Mouse (Mus musculus) liver, adult 2 months (tissue): ENCODE data around the gene Gm17490. TPM values are rescaled to one million over a fixed set of nuclear protein-coding genes. Genes with fewer than 3 reads are reported as not detected.

Experiments
- DNase-seq: peaks from one replicate; pipeline ENCODE4 v3.0.0-alpha.2; 2011; ENCODE audit warnings: low read depth, low spot score; ENCODE audit errors: extremely low read depth
- H3K27ac ChIP-seq: fragments of 200-500 bp; replicated peaks from 2 replicates; pipeline ENCODE4 v1.5.1; 2012; ENCODE audit warnings: low read depth, mild to moderate bottlenecking, control low read depth, inconsistent platforms, low read length; ENCODE audit not compliant: insufficient read depth
- H3K27me3 ChIP-seq: fragments of 200-500 bp; 2 replicates; pipeline ENCODE4 v1.6.1; 2012; ENCODE audit warnings: mild to moderate bottlenecking, moderate library complexity, low read length, inconsistent platforms; ENCODE audit not compliant: control insufficient read depth, insufficient read depth
- H3K36me3 ChIP-seq: fragments of 200-500 bp; 2 replicates; pipeline ENCODE4 v1.6.1; 2012; ENCODE audit warnings: low read length, inconsistent platforms; ENCODE audit not compliant: control insufficient read depth, insufficient read depth
- H3K4me1 ChIP-seq: fragments of 200-500 bp; 2 replicates; pipeline ENCODE4 v1.6.1; 2011; ENCODE audit warnings: low read length; ENCODE audit not compliant: control insufficient read depth, insufficient read depth
- H3K4me3 ChIP-seq: fragments of 200-500 bp; 2 replicates; pipeline ENCODE4 v1.5.1; 2011; ENCODE audit warnings: low read depth, mild to moderate bottlenecking, control low read depth, low read length, moderate library complexity; ENCODE audit not compliant: insufficient read depth
- H3K79me2 ChIP-seq: fragments of 200-500 bp; 2 replicates; pipeline ENCODE4 v1.6.1; 2012; ENCODE audit warnings: inconsistent platforms, mild to moderate bottlenecking, low read length, moderate library complexity; ENCODE audit not compliant: control insufficient read depth, insufficient read depth
- H3K9ac ChIP-seq: fragments of 200-500 bp; 2 replicates; pipeline ENCODE4 v1.6.1; 2012; ENCODE audit warnings: low read depth, mild to moderate bottlenecking, control low read depth, inconsistent platforms, low read length
- CTCF ChIP-seq: fragments of 200-500 bp; IDR thresholded peaks from 2 replicates; pipeline ENCODE4 v1.5.1; 2011; ENCODE audit warnings: low read depth, low read length, control low read depth
- POLR2A ChIP-seq: fragments of 200-500 bp; IDR thresholded peaks from 2 replicates; pipeline ENCODE4 v1.6.1; 2011; ENCODE audit warnings: low read length, control low read depth; ENCODE audit not compliant: insufficient read depth; ENCODE audit errors: extremely low read depth
- WGBS: fragments of 180-500 bp; shearing (Covaris S2); methylation state at CpG from one replicate; pipeline ENCODE4 v1.1.7; 2018; 5-methylcytosine and 5-hydroxymethylcytosine counted together
- polyA plus RNA-seq: library from polyadenylated mRNA; depleted of rRNA; stranded (reverse); fragments of >200 nt; gene quantifications from 2 replicates; pipeline ENCODE4 v1.2.3, GENCODE M21; 2012
- total RNA-seq: library from RNA; depleted of rRNA; stranded (reverse); fragments of >200 nt; gene quantifications from 2 replicates; pipeline ENCODE4 v1.2.3, GENCODE M21; 2014

The Gm17490 gene
- total and polyA plus RNA-seq, 2 experiments, result not detected

DNA sequence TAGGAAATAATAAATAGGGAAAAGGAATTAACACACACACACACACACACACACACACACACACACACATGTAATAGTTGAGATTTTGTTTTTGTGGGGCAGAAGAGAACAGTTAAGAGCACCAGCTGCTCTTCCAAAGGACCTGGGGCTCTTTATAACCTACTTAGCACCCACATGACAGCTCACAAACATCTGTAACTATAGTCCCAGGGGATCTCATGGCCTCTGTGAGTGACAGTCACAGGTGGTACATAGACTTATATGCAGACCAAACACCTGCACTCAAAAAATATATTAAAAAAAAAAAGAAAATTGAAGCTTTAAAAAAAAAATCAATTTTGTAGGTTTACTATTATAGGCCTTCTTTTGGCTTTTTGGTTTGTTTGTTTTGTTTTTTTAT is 21.2 kb downstream of the Gm17490 start:
- no peak overlapping the region for H3K4me3 ChIP-seq
- H3K79me2 ChIP-seq, result peaks cover 20% of the 10 kb centered on the region; the same call in 1 of the 2 replicates

DNA sequence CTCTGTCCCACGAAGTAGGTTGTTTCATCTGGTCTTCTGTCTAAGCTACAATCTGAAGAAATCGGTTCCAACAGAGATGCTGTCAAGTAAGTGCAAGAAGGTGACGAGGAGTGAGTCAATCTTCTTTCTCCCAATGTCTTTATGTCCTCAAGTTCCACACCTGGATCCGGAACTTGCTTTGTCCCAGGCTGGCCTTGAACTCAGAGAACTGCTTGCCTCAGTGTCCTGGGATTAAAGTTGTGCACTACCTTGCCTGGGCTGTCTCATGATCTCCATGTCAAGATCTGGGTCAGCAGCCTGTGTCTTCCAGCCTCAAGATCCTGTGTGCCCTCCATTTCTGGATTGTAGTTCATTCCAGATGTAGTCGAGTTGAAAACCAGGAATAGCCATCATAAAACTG is 22.0 kb downstream of the Gm17490 start, which contains the start of gene Rbm17:
Gene Rbm17, minus strand, starts transcription at position 101 of the 400 bp plus-strand sequence.
- peaks cover 8% of the 10 kb centered on the region for H3K4me1 ChIP-seq
- WGBS, result 87% methylated on average over 5 of the region's 5 CpGs
- peaks cover 7% of the 10 kb centered on the region for H3K36me3 ChIP-seq
- H3K4me3 ChIP-seq, result peak within 1 kb of the TSS; percentile 88
- H3K27ac ChIP-seq, result peak within 1 kb of the TSS; percentile 53; the same call in 1 of the 2 replicates
- peak within 1 kb of the TSS; percentile 95 for H3K9ac ChIP-seq
- TF ChIP-seq POLR2A (no peak), CTCF (no peak)
- no peaks in the 10 kb centered on the region for H3K27me3 ChIP-seq
- no peak for DNase-seq
- peaks cover 20% of the 10 kb centered on the region; the same call in 1 of the 2 replicates for H3K79me2 ChIP-seq

More for the DNA sequence above, 21.2 kb downstream of the Gm17490 start:
- Histone ChIP-seq H3K4me1 (peaks cover 7% of the 10 kb centered on the region), H3K36me3 (peaks cover 5% of the 10 kb centered on the region), H3K27ac (no peak overlapping the region), H3K27me3 (no peaks in the 10 kb centered on the region), H3K9ac (no peak overlapping the region)
- no peak for DNase-seq
- no peak for TF ChIP-seq CTCF
- TF ChIP-seq POLR2A, result no peak

DNA sequence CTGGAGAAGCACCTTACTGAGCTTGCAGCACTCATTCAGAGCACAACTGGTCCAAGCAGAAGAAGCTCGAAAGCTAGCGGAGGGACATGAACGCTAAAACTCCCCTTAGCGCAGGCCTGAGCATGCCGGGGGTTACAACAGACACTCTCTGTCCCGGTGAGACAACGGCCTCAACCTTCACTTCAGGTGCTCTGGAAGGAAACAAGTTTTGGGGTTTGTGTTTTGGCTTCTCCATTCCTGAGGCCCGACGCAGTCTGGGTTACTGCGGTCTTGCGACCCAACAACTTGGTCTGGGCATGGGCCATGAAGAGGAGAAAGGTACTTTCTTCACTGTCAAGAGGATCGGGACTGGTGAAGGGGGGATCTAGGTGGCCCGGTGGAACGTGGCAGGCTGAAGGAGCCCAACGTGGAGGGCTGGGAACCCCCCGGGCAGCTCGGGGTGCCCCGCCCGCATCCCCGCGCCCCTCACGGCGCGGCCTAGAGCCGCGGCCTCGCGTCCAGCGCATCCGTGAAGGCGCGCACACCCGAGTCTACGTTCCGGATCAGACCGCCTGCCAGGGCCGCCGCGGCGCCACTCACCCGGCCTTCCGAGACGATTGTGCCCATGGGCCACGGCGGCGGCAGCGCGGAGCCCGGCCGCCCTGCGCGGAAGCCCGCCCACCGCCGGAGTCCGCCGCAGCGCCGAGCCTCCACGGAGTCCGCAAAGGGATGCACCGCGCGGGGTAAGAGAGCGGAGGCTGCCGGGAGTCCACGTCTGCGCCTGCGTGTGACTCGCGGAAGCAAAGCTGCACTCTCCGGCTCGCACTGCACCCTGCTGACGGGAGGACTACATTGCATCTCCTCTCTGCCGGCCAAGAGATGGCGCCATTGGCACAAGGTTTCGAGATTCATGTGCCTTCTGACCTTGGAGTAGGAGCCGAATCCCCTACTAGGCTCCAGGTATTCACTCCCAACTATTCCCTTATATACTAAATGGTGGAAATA is 23.3 kb downstream of the Gm17490 start:
- Histone ChIP-seq H3K4me1 (peaks cover 15% of the 10 kb centered on the region), H3K27ac (peak overlapping the region; percentile 53), H3K4me3 (peak overlapping the region; percentile 88), H3K27me3 (no peaks in the 10 kb centered on the region), H3K36me3 (peaks cover 7% of the 10 kb centered on the region), H3K79me2 (peaks cover 20% of the 10 kb centered on the region; the same call in 1 of the 2 replicates), H3K9ac (peak overlapping the region; percentile 95)
- under 1% methylated on average over 78 of the region's 78 CpGs for WGBS
- DNase-seq, result peak; percentile 85
- TF ChIP-seq CTCF (peak; percentile 100), POLR2A (peak; percentile 69)

DNA sequence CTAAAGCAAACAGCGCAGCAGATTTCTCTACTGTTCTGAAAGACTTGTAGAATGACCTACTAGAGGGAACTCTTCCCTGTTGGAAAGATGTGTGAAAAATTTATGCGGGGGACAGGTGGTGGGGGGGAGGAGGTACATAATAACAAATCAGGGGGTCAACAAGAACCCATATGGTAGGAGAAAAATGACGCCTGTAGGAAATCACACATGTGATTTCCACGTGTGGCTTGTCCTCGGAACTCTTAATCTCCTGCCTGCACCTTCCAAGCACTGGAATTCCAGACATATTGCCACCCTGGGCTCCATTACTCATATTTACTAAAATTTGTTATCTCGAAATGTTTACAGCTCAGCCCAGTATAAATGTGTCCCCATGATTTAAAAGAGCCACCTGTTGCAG is 24.3 kb downstream of the Gm17490 start:
- DNase-seq, result no peak
- no peak overlapping the region for H3K27ac ChIP-seq

DNA sequence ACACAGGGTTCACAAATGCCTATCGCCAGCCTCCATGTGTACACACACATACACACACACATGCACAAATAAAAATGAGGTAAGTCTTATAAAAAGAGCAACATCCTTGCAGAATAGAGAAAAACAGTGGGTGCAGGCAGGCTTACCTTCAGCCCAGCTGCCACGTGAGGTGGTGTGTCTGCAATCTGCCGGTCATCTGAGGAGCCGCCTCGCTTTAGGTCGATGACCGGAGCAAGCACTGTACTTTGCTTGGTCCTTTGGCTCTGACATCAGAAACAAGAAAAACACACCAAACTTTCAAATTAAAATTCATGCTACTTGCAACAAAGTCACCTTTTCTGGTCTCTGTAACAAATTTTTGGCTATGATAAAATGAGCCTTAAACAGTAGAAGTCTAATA is 28.2 kb downstream of the Gm17490 start:
- Histone ChIP-seq H3K27ac (peak overlapping the region; percentile 45), H3K27me3 (no peaks in the 10 kb centered on the region), H3K36me3 (peaks cover 30% of the 10 kb centered on the region), H3K9ac (no peak overlapping the region), H3K4me3 (no peak overlapping the region), H3K4me1 (peaks cover 17% of the 10 kb centered on the region), H3K79me2 (peaks cover 19% of the 10 kb centered on the region; the same call in 1 of the 2 replicates)
- TF ChIP-seq POLR2A (no peak), CTCF (no peak)
- peak; percentile 89 for DNase-seq
- WGBS, result 31% methylated on average over 7 of the region's 7 CpGs

More for the DNA sequence above, 24.3 kb downstream of the Gm17490 start:
- peaks cover 9% of the 10 kb centered on the region for H3K36me3 ChIP-seq
- 65% methylated on average over 6 of the region's 6 CpGs for WGBS
- H3K9ac ChIP-seq, result no peak overlapping the region
- H3K79me2 ChIP-seq, result peaks cover 20% of the 10 kb centered on the region; the same call in 1 of the 2 replicates
- H3K4me1 ChIP-seq, result peaks cover 17% of the 10 kb centered on the region
- no peaks in the 10 kb centered on the region for H3K27me3 ChIP-seq
- no peak for TF ChIP-seq CTCF
- no peak for TF ChIP-seq POLR2A
- no peak overlapping the region for H3K4me3 ChIP-seq

DNA sequence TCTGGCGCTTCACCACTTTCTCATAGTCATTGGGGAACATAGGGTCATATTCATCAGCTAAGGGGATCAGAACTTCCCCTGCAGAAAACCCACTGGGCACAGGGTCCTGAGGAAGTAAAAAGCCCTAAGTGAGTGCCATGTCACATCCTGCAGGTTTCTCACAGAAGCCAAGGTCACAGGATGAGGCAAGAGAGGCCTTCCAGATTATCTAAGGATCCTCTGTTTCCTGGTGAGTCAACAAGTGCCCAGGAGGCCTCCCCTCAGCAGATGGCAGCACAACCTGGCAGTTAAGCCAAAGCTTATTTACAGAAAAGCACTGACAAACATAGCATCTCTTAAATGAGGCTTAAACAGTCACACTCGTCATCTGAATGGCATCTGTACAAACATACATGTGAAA is 29.4 kb downstream of the Gm17490 start:
- H3K79me2 ChIP-seq, result peaks cover 8% of the 10 kb centered on the region; the same call in 1 of the 2 replicates
- peaks cover 42% of the 10 kb centered on the region for H3K36me3 ChIP-seq
- H3K27ac ChIP-seq, result no peak overlapping the region
- H3K27me3 ChIP-seq, result no peaks in the 10 kb centered on the region
- peaks cover 15% of the 10 kb centered on the region for H3K4me1 ChIP-seq
- no peak for DNase-seq
- WGBS, result 54% methylated on average over 2 of the region's 2 CpGs
- no peak overlapping the region for H3K4me3 ChIP-seq
- TF ChIP-seq CTCF (no peak), POLR2A (no peak)
- no peak overlapping the region for H3K9ac ChIP-seq
